14 mouse cellular contexts compared by ENCODE assay signal in genomic region chr15:36848238-36848637, GRCm38 (mm10).
"Had no signal": no experiment of that assay in that cellular context is flagged by ENCODE, and none has a peak within 500 bp of the region (broad histone marks: within the 10 kb centered on the region; RNA-seq: fewer than 3 reads in every experiment).

No protein-coding gene starts in this region.

- H3K4me2 ChIP-seq: limb, embryonic 12.5 days; limb, embryonic 15.5 days; liver, embryonic 11.5 days; lung, embryonic 14.5 days; midbrain, embryonic 11.5 days had no signal

- DNase-seq: kidney, postnatal 14 days; kidney, postnatal 4 days; left cerebral cortex, postnatal 4 days; liver, postnatal 0 days; lung, embryonic 14.5 days; midbrain, embryonic 14.5 days; thymus, adult 18-20 months; thymus, postnatal 36 days had no signal

- H3K27ac ChIP-seq: limb, embryonic 12.5 days; limb, embryonic 15.5 days; liver, embryonic 14.5 days had no signal

- H3K36me3 ChIP-seq: limb, embryonic 12.5 days; limb, embryonic 15.5 days had no signal

- H3K27me3 ChIP-seq: limb, embryonic 12.5 days; limb, embryonic 15.5 days had no signal

- ATAC-seq: liver, postnatal 0 days; lung, postnatal 0 days had no signal

- H3K9ac ChIP-seq: limb, embryonic 12.5 days; limb, embryonic 15.5 days; liver, embryonic 14.5 days; liver, postnatal 0 days; lung, embryonic 14.5 days had no signal

- H3K9me3 ChIP-seq: limb, embryonic 12.5 days; limb, embryonic 15.5 days had no signal

- H3K4me1 ChIP-seq: limb, embryonic 12.5 days; limb, embryonic 15.5 days had no signal

- H3K4me3 ChIP-seq: limb, embryonic 12.5 days; limb, embryonic 15.5 days had no signal
